Mouse (Mus musculus): ENCODE measurements around the gene Trim14.

GRCm38 (mm10) chr4:46553864-46554263, 17.9 kb upstream of the Trim14 start:
- TF ChIP-seq POLR2A (IDR thresholded peaks at IDR 0.05; ENCODE audit: borderline replicate concordance, extremely low read depth, low read depth, low read length): no peak
- TF ChIP-seq CTCF (IDR thresholded peaks at IDR 0.05; ENCODE audit: insufficient read depth, low read length): no peak

Measured in lung, adult 2 months (tissue).